Mouse (Mus musculus): ENCODE measurements around the gene 2900026A02Rik.

Gene 2900026A02Rik

DNA sequence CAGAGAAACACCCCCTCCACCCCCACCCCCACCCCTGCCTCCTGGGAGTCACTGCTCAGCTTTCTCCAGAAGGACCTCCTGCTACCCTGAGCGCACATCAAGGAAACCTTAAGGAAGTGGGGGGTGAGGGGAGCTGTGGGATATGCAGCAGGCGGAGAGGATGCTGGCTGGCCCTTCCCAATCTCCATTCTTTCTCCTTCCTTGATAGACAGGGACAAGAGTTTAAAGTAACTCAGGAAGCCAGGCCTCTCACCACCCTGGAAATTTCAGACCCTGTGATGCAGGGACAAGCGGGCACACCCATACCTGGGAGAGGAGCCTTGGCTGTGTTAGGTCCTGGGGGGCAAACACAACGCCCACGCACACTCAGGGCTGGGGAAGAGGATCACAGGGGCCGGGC lies 10.7 kb downstream of the 2900026A02Rik start:
- DNase-seq (ENCODE audit: low read depth), result no peak

- no peak for DNase-seq (ENCODE audit: low read depth)
Measured at GRCm38 (mm10) chr5:113209898-113210297, 11.1 kb downstream of the 2900026A02Rik start.

DNA sequence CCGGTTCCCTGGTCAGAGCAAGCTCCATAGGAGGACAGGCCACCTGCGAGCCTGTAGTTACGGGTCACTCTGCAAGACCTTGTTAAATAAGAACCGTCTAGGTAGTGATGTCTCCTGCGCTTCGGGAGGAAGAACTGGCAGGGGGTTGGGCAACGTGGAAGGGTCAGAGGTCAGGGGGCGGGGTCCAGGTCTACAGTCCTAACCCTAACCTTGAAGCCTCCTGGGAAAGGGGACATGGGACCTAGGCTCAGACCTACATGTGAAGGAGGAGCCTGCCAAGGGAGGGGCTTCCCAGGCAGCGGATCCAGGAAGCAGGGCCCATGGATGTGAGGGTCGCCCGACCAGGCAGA lies 11.7 kb downstream of the 2900026A02Rik start:
- DNase-seq (ENCODE audit: low read depth), result no peak

GRCm38 (mm10) chr5:113208622-113209400 lies 12.2 kb downstream of the 2900026A02Rik start:
- DNase-seq (ENCODE audit: low read depth), result no peak

DNA sequence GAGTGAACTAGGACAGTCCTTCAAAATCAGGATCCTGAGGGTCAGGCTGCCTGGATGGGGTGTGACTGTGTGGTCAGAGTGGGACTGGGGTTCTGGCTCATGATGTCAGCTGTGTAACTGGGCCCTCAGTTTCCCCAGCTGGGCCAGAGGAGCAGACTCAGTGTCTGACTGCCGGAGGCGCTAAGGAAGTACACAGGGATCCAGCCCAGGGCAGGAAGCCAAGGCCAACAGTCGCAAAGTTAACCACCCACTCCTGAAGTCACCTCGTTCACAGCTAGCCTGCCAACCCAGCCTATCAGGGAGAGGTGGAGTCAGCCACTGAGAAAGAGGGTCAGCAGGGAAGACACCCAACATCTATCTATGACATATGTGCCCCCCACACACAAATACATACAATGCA lies 13.0 kb downstream of the 2900026A02Rik start:
- DNase-seq (ENCODE audit: low read depth), result no peak

GRCm38 (mm10) chr5:113206670-113207352 lies 14.2 kb downstream of the 2900026A02Rik start:
- DNase-seq (ENCODE audit: low read depth), result no peak

GRCm38 (mm10) chr5:113204193-113204592 lies 16.8 kb downstream of the 2900026A02Rik start:
- no peak for DNase-seq (ENCODE audit: low read depth)

DNA sequence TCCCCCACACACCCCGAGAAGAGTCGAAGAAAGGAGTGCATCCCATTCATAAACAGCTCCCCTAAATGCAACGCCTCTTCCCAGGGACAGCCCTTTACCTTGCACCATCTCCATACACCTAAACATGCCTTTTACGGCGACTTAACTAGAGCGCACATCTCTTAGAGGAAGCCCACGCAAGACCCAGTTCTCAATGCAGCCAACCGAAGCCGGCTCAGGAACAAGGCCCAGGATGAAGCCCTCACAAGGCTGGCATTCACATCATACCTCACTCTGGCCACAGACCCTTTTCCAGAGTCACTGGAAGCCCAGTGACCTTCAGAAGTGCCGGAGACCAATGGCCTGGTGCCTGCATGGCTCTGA lies 21.3 kb downstream of the 2900026A02Rik start:
- no peak for DNase-seq (ENCODE audit: low read depth)

DNA sequence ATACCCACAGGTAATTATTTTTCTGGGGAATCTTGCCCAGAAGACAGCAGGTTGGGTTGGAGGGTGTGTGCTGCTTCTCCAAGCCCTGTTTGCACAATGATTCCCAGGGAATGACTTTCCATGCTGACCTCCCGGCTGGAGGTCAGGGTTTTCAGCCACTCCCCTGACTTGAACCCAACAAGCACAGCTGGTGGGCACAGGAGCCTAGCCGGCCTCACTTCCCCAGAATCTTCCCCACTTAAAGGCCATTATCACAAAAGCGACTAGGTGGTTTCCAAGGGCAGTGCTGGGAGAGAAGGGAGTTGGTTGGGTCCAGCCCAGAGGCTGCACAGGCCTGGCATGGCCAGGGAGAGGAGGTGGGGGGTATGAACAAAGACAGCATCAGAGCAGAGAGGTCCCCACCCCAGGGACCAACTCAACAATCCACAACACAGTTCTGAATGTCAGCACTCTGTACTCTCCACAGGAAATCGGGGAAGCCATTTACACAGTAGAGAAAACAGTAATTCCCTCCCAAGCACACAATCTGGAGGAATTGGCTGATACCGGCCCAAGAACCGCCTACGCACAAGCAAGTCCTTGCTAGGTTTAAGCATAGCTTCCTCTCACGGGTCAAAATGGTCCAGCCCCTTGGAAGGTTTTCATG lies 21.8 kb downstream of the 2900026A02Rik start:
- DNase-seq (ENCODE audit: low read depth), result no peak

DNA sequence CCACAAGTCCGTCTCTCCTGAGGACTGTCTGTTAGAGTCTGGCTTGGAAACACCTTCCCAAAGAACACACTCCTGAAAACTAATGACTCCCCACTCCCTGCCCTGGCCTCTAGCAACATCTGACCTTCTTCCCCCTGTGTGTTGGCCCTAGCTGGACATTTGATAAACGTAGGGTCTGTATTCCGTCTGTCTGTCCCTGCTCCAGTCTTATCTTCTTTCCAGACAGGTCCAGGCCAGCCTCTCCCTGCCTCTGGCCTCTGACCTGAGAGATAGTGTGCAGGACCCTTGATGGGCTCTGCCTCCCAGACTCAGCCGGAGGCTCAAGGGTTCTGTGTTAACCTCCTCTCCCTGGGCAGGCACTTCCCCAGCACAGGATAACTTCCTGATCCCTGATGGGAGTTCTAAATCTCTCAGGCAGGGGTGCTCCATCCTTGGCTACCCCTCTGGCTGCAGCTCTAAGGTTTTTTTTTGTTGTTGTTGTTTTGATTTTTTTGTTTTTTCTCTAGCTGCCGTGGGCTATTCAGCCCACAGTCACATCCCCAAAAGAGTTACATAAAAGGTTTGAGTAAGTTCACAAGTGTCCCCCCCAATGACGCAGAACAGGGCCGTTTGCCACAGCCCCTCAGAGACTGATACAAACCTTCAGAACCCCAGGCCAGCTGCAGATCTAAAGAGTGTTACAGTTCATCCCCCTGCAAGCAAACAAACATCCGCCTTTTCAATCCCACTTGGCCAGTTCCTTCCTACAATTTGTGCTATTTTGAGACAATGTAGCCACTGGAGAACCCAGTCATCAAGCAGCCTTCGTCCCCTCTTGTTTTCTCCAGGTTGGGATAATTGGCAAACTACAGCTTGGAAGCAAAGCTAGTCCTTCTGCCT lies 23.9 kb downstream of the 2900026A02Rik start:
- no peak for DNase-seq (ENCODE audit: low read depth)

GRCm38 (mm10) chr5:113195907-113196306 lies 25.1 kb downstream of the 2900026A02Rik start:
- DNase-seq (ENCODE audit: low read depth), result no peak

- no peak for DNase-seq (ENCODE audit: low read depth)
Measured at GRCm38 (mm10) chr5:113195451-113195850, 25.6 kb downstream of the 2900026A02Rik start.

DNA sequence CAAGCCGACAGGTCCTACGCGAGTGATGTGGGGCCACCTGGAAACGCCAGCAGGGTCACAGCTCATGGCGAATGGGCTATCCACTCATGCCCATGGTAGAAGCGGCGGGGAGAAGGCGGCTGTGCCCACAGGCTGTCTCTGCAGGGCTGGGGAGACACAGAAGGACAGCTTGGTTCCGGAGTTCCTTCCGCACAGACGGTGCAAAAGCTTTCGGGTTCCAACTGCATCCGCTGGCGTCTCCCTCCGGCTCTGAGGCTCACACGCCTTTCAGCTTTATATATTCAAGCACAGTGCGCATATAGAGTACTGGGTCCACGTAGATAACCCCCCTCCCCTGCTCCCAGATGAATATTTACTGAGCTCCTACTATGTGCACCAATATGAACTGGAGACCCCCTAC lies 27.3 kb downstream of the 2900026A02Rik start:
- DNase-seq (ENCODE audit: low read depth), result no peak

GRCm38 (mm10) chr5:113191901-113192300 lies 29.1 kb downstream of the 2900026A02Rik start:
- DNase-seq (ENCODE audit: low read depth), result no peak

- DNase-seq (ENCODE audit: low read depth), result no peak
Measured at GRCm38 (mm10) chr5:113190558-113190957, 30.5 kb downstream of the 2900026A02Rik start.

GRCm38 (mm10) chr5:113181441-113181840 lies 39.6 kb downstream of the 2900026A02Rik start:
- DNase-seq (ENCODE audit: low read depth), result peak; percentile 40

DNA sequence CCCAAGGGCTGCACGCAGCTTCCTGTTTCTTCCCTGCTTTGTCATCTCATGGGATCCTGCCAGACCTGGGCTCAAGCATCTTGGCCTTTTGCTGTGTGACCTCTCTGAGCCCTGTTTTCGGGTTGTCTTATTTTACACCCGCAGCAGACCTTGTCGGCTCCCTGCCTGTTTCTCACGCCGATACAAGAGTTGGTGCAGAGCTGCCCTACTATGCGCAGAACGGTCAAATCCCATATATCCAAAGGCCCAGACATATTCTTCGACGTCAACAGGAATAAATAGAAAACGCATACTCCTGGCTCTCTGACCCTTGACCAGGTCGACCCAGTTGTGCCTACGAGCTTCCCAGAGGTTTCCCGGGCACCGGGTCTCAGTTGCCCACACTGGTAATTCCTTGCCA lies 40.3 kb downstream of the 2900026A02Rik start:
- no peak for DNase-seq (ENCODE audit: low read depth)

DNA sequence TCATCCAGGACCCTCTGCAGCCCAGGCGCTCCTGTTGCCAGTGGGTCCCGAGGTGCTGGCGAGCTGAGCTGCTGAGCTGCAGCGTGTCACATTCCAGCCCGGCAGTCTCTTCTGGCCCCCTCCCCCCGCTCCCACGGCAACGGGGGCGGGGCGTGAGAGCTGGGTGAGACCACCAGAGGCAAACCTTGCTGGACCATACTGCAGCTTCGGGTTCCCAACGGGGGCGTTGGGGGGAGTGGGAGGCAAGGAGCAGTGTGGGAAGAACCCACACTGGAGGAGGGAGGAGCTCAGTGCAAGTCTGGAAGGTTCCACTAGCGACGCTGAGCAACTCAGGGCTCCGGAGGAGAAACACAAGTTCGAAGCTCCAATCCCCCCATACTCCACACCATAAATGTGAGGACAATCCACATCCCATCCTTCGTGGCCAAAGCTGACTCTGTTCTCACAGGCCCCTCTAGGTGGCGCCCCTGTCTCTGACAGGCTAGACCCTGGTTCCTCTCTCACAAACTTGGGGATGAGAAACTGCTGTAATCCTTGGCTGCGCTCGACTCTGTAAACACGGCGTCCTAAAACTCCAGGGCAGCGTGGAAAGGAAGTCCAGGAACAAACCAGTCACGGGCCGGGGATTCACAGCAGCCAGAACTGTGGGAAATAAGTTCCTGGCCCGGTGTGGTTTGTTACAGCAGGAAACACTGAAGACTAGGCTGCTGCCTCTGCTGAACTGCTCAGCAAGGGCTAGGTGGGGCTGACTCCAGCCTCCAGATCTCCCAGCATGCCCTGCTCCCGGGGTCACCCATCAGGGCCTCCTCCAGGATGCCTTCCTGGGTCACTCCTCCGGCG lies 41.0 kb downstream of the 2900026A02Rik start:
- peak; percentile 68 for DNase-seq (ENCODE audit: low read depth)

DNA sequence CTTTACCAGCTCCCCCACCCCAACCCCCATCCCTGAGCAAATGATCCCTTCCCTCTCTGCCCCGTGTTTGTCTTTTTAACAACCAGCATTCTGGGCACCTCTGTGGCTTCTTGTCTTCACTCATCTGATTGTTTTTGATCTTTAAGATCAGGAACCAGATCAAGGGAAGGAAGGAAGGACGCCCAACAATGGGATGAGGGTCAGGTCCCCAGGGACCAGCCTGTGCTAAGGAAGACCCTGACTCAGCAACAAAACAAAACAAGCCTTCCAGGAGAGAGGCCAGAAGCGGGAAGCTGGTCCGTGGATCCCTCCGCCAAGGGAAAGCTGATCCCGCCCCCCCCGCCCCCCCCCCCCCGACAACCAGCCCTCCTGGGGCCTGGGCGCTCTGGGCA lies 41.6 kb downstream of the 2900026A02Rik start:
- DNase-seq (ENCODE audit: low read depth), result no peak

- DNase-seq (ENCODE audit: low read depth), result no peak
Measured at GRCm38 (mm10) chr5:113175976-113176375, 45.1 kb downstream of the 2900026A02Rik start.

Measured in c-Kit-positive CD71-positive TER-119-negative erythroid progenitor cells, embryonic 14.5 days (primary cell).